Mouse (Mus musculus) MEL (cell line): ENCODE measurements around the gene 4930402K13Rik. TPM values are rescaled to one million over a fixed set of nuclear protein-coding genes. Genes with fewer than 3 reads are reported as not detected.

ENCODE experiments used
- DNase-seq: peaks from one replicate; pipeline ENCODE4 v3.0.0; 2011; ENCODE audit warnings: low read depth, low spot score
- H3K27ac ChIP-seq: 2 replicates; pipeline ENCODE4 v1.5.1; 2012; ENCODE audit warnings: low read depth, mild to moderate bottlenecking, control low read depth, low read length, moderate library complexity; ENCODE audit not compliant: control insufficient read depth
- H3K27me3 ChIP-seq, 2 experiments: fragments of 150-350 bp in 1 of 2; sonication (generic) in 1 of 2; 2 replicates each; pipeline ENCODE4 v1.6.1; 2012; ENCODE audit warnings: low read length in 2 of 2, mild to moderate bottlenecking in 2 of 2, improper control_type of control experiment in 1 of 2, moderate library complexity in 1 of 2; ENCODE audit not compliant: insufficient read depth in 2 of 2, control insufficient read depth in 1 of 2
- H3K36me3 ChIP-seq, 2 experiments: 2 replicates each; pipeline ENCODE4 v1.6.1; 2012 to 2014; ENCODE audit warnings: low read length in 2 of 2, improper control_type of control experiment in 1 of 2, inconsistent platforms in 1 of 2, mild to moderate bottlenecking in 1 of 2; ENCODE audit not compliant: insufficient read depth in 2 of 2, control insufficient read depth in 1 of 2
- H3K4me1 ChIP-seq, 2 experiments: fragments of 150-350 bp in 1 of 2; sonication (generic) in 1 of 2; 2 replicates each; pipeline ENCODE4 v1.6.1; 2012; ENCODE audit warnings: low read length in 2 of 2, improper control_type of control experiment in 1 of 2, mild to moderate bottlenecking in 1 of 2; ENCODE audit not compliant: insufficient read depth in 2 of 2, control insufficient read depth in 1 of 2
- H3K4me3 ChIP-seq, 2 experiments: fragments of 150-350 bp in 1 of 2; sonication (generic) in 1 of 2; 2 replicates each; pipeline ENCODE4 v1.5.1; 2012; ENCODE audit warnings: low read depth in 2 of 2, low read length in 2 of 2, mild to moderate bottlenecking in 2 of 2, moderate library complexity in 2 of 2, control low read depth in 1 of 2, improper control_type of control experiment in 1 of 2; ENCODE audit not compliant: control insufficient read depth in 1 of 2, insufficient read depth in 1 of 2
- H3K79me2 ChIP-seq: 2 replicates; pipeline ENCODE4 v1.6.1; 2012; ENCODE audit warnings: mild to moderate bottlenecking, low read length, moderate library complexity; ENCODE audit not compliant: control insufficient read depth, poor library complexity, insufficient read depth
- H3K9ac ChIP-seq: 2 replicates; pipeline ENCODE4 v1.6.1; 2012; ENCODE audit warnings: low read depth, mild to moderate bottlenecking, control low read depth, low read length, moderate library complexity; ENCODE audit not compliant: control insufficient read depth, poor library complexity, severe bottlenecking
- H3K9me3 ChIP-seq: fragments of 150-350 bp; sonication (generic); replicated peaks from 2 replicates; pipeline ENCODE4 v1.6.1; 2012; ENCODE audit warnings: mild to moderate bottlenecking, low read length, improper control_type of control experiment, moderate library complexity; ENCODE audit not compliant: insufficient read depth
- CHD1 ChIP-seq: IDR thresholded peaks from 2 replicates; pipeline ENCODE4 v1.6.1; 2012; ENCODE audit warnings: low read depth, mild to moderate bottlenecking, inconsistent platforms, low read length, improper control_type of control experiment
- CHD2 ChIP-seq: IDR thresholded peaks from 2 replicates; pipeline ENCODE4 v1.6.1; 2011; ENCODE audit warnings: low read length, improper control_type of control experiment
- ELF1 ChIP-seq: IDR thresholded peaks from 2 replicates; pipeline ENCODE4 v1.6.1; 2014; ENCODE audit warnings: low read depth, mild to moderate bottlenecking, inconsistent platforms, low read length, improper control_type of control experiment, moderate library complexity
- EP300 ChIP-seq, 2 experiments: IDR thresholded peaks; 2 replicates each; pipeline ENCODE4 v1.6.1; 2011; ENCODE audit warnings: improper control_type of control experiment in 2 of 2, low read length in 2 of 2, low read depth in 1 of 2, mild to moderate bottlenecking in 1 of 2
- GABPA ChIP-seq: IDR thresholded peaks from 2 replicates; pipeline ENCODE4 v1.6.1; 2012; ENCODE audit warnings: low read depth, mild to moderate bottlenecking, inconsistent platforms, low read length, improper control_type of control experiment, moderate library complexity
- MAFK ChIP-seq: IDR thresholded peaks from 2 replicates; pipeline ENCODE4 v1.6.1; 2011; ENCODE audit warnings: low read depth, mild to moderate bottlenecking, low read length, improper control_type of control experiment, borderline replicate concordance
- MAX ChIP-seq: IDR thresholded peaks from 2 replicates; pipeline ENCODE4 v1.6.1; 2011; ENCODE audit warnings: low read length, improper control_type of control experiment
- MAZ ChIP-seq: IDR thresholded peaks from 2 replicates; pipeline ENCODE4 v1.6.1; 2012; ENCODE audit warnings: low read depth, mild to moderate bottlenecking, inconsistent platforms, low read length, improper control_type of control experiment
- MEF2A ChIP-seq: IDR thresholded peaks from 2 replicates; pipeline ENCODE4 v1.6.1; 2014; ENCODE audit warnings: low read depth, mild to moderate bottlenecking, inconsistent platforms, low read length, improper control_type of control experiment; ENCODE audit not compliant: poor library complexity, insufficient replicate concordance, severe bottlenecking; ENCODE audit errors: extremely low read depth
- MXI1 ChIP-seq: IDR thresholded peaks from 2 replicates; pipeline ENCODE4 v1.6.1; 2011; ENCODE audit warnings: mild to moderate bottlenecking, low read depth, low read length, improper control_type of control experiment
- MYB ChIP-seq: IDR thresholded peaks from 2 replicates; pipeline ENCODE4 v1.6.1; 2011; ENCODE audit warnings: mild to moderate bottlenecking, low read depth, low read length, improper control_type of control experiment
- MYC ChIP-seq: IDR thresholded peaks from 2 replicates; pipeline ENCODE4 v1.6.1; 2011; ENCODE audit warnings: low read depth, mild to moderate bottlenecking, low read length, improper control_type of control experiment, moderate library complexity
- NELFE ChIP-seq: IDR thresholded peaks from 2 replicates; pipeline ENCODE4 v1.6.1; 2011; ENCODE audit warnings: low read depth, low read length, improper control_type of control experiment
- NRF1 ChIP-seq: IDR thresholded peaks from 2 replicates; pipeline ENCODE4 v1.6.1; 2014; ENCODE audit warnings: low read depth, mild to moderate bottlenecking, inconsistent platforms, low read length, improper control_type of control experiment, moderate library complexity; ENCODE audit not compliant: poor library complexity, insufficient read depth, severe bottlenecking
- POLR2A ChIP-seq, 2 experiments: IDR thresholded peaks; 2 replicates each; pipeline ENCODE4 v1.6.1; 2011 to 2012; ENCODE audit warnings: low read length in 2 of 2, mild to moderate bottlenecking in 2 of 2, control low read depth in 1 of 2, improper control_type of control experiment in 1 of 2, low read depth in 1 of 2, moderate library complexity in 1 of 2; ENCODE audit not compliant: control insufficient read depth in 1 of 2, insufficient read depth in 1 of 2, poor library complexity in 1 of 2
- POLR2AphosphoS5 ChIP-seq: IDR thresholded peaks from 2 replicates; pipeline ENCODE4 v1.6.1; 2012; ENCODE audit warnings: low read depth, borderline replicate concordance, mild to moderate bottlenecking, inconsistent platforms, low read length, moderate library complexity, mixed read lengths
- RCOR1 ChIP-seq: IDR thresholded peaks from 2 replicates; pipeline ENCODE4 v1.6.1; 2012; ENCODE audit warnings: low read depth, mild to moderate bottlenecking, inconsistent platforms, low read length, improper control_type of control experiment
- SIN3A ChIP-seq: IDR thresholded peaks from 2 replicates; pipeline ENCODE4 v1.6.1; 2012; ENCODE audit warnings: low read length, improper control_type of control experiment, inconsistent platforms
- SMC3 ChIP-seq: IDR thresholded peaks from 2 replicates; pipeline ENCODE4 v1.6.1; 2011; ENCODE audit warnings: low read depth, low read length, improper control_type of control experiment
- TAL1 ChIP-seq: IDR thresholded peaks from 2 replicates; pipeline ENCODE4 v1.6.1; 2012; ENCODE audit warnings: mild to moderate bottlenecking, inconsistent platforms, low read length, moderate library complexity, mixed read lengths
- TBP ChIP-seq: IDR thresholded peaks from 2 replicates; pipeline ENCODE4 v1.8.0; 2011; ENCODE audit warnings: low read depth, low read length, improper control_type of control experiment
- TCF12 ChIP-seq: IDR thresholded peaks from 2 replicates; pipeline ENCODE4 v1.6.1; 2014; ENCODE audit warnings: low read depth, mild to moderate bottlenecking, inconsistent platforms, low read length, improper control_type of control experiment, moderate library complexity
- USF2 ChIP-seq, 2 experiments: IDR thresholded peaks; 2 replicates each; pipeline ENCODE4 v1.6.1; 2011 to 2012; ENCODE audit warnings: improper control_type of control experiment in 2 of 2, low read length in 2 of 2, borderline replicate concordance in 1 of 2, inconsistent platforms in 1 of 2, low read depth in 1 of 2, mild to moderate bottlenecking in 1 of 2; ENCODE audit not compliant: insufficient read depth in 1 of 2
- ZC3H11A ChIP-seq: IDR thresholded peaks from 2 replicates; pipeline ENCODE4 v1.6.1; 2012; ENCODE audit warnings: low read depth, mild to moderate bottlenecking, inconsistent platforms, low read length, improper control_type of control experiment
- ZKSCAN1 ChIP-seq: IDR thresholded peaks from 2 replicates; pipeline ENCODE4 v1.6.1; 2012; ENCODE audit warnings: low read depth, mild to moderate bottlenecking, inconsistent platforms, low read length, improper control_type of control experiment, moderate library complexity
- ZMIZ1 ChIP-seq: IDR thresholded peaks from 2 replicates; pipeline ENCODE4 v1.6.1; 2012; ENCODE audit warnings: low read depth, mild to moderate bottlenecking, inconsistent platforms, low read length, improper control_type of control experiment, moderate library complexity
- polyA plus RNA-seq, 2 experiments: library from polyadenylated mRNA; stranded (reverse) in 1 of 2; unstranded in 1 of 2; fragments of >175 nt in 1 of 2; fragments of >200 nt in 1 of 2; gene quantifications; 2 replicates each; pipeline versions ENCODE4 v1.2.1 to v1.2.4; 2012; ENCODE audit warnings: low replicate concordance in 2 of 2, low read depth in 1 of 2; ENCODE audit not compliant: insufficient read length in 2 of 2, insufficient read depth in 1 of 2, missing spikeins in 1 of 2
- total RNA-seq: library from RNA; depleted of rRNA; stranded (reverse); fragments of 300-350 nt; gene quantifications from 2 replicates; pipeline ENCODE4 v1.2.3, GENCODE M21; 2012

The 4930402K13Rik gene
- total and polyA plus RNA-seq, 3 experiments = not detected

DNA sequence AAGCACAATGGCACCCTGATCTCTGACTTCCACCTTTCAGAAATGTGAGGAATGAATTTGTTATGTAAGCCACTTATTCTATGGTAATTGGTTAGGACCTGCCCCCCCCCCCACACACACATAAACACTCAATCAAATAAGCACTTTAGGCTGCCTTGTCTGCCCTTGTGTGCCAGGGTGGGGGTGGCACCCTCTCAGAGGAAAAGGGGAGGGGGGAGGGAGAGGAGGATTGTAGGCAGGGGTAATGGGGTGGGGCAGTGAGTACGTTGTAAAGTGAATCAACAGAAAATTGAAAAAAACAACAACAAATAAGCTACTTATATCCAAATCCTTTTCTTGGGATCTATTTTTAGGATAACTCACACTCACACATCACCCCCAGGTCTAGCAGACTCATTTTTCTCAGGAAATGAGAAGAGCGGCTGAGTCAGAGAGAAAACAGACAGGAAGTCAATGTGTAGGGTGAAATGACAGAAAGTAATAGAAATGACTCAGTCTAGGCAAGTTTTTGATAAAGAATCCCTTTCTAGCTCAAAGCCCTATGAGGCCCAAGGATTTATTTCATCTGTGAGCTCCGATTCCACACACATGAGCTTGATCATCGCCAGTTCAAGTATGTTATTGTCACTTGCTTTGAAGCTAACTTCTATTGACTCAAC is 35.1 kb downstream of the 4930402K13Rik start:
- Histone ChIP-seq H3K9me3 (no peaks in the 10 kb centered on the region), H3K27ac (no peak overlapping the region), H3K4me3 (no peak overlapping the region), H3K9ac (no peak overlapping the region), H3K27me3 (peaks cover 2% of the 10 kb centered on the region in 2 experiments; a peak in 3 of 4 replicates), H3K36me3 (no peaks in the 10 kb centered on the region), H3K4me1 (no peaks in the 10 kb centered on the region), H3K79me2 (no peaks in the 10 kb centered on the region)
- DNase-seq = no peak
- TF ChIP-seq SMC3 (no peak), NRF1 (no peak), TAL1 (no peak), CHD2 (no peak), ZMIZ1 (no peak), MAZ (no peak), ZC3H11A (no peak), GABPA (no peak), TCF12 (no peak), ELF1 (no peak), MAX (no peak), MAFK (no peak)
- TF ChIP-seq, all 39 proteins: peak for 0

GRCm38 (mm10) chrX:9142669-9143068 is 38.3 kb downstream of the 4930402K13Rik start:
- no peak overlapping the region for H3K4me3 ChIP-seq
- H3K9me3 ChIP-seq = no peaks in the 10 kb centered on the region
- no peak overlapping the region for H3K27ac ChIP-seq
- H3K36me3 ChIP-seq = no peaks in the 10 kb centered on the region
- peaks cover 2% of the 10 kb centered on the region in 2 experiments; a peak in 3 of 4 replicates for H3K27me3 ChIP-seq
- no peaks in the 10 kb centered on the region for H3K79me2 ChIP-seq
- H3K4me1 ChIP-seq = no peaks in the 10 kb centered on the region
- TF ChIP-seq SIN3A = no peak
- TF ChIP-seq POLR2A (IDR thresholded peaks at IDR 0.05; ENCODE audit: control insufficient read depth in 1 of 2, insufficient read depth in 1 of 2, low read depth in 1 of 2, low read length in 2 of 2, poor library complexity in 1 of 2) = no peak
- no peak for TF ChIP-seq ZKSCAN1
- TF ChIP-seq NRF1 = no peak
- TF ChIP-seq MYC = no peak
- no peak for TF ChIP-seq MYB
- TF ChIP-seq NELFE = no peak
- TF ChIP-seq MEF2A = no peak
- TF ChIP-seq SMC3 = no peak
- TF ChIP-seq TBP = no peak
- TF ChIP-seq CHD1 = no peak
- TF ChIP-seq EP300 (IDR thresholded peaks at IDR 0.05; ENCODE audit: low read depth in 1 of 2, low read length in 2 of 2) = no peak
- TF ChIP-seq MAX = no peak
- no peak for TF ChIP-seq ZC3H11A
- no peak for TF ChIP-seq POLR2AphosphoS5
- no peak for TF ChIP-seq USF2 (IDR thresholded peaks at IDR 0.05; ENCODE audit: borderline replicate concordance in 1 of 2, insufficient read depth in 1 of 2, low read depth in 1 of 2, low read length in 2 of 2)
- no peak for TF ChIP-seq MXI1
- no peak for TF ChIP-seq ELF1
- no peak for TF ChIP-seq RCOR1
- TF ChIP-seq, all 39 proteins: peak for 0
- no peak for DNase-seq
- H3K9ac ChIP-seq = no peak overlapping the region
